Mouse (Mus musculus) liver, adult 2 months (tissue): ENCODE measurements at regions not wholly inside any gene's neighbourhood (a gene's known extent, or its start where the extent isn't known, plus 50 kb on each side); places are given as distances from the start of the nearest gene placed in this dataset.

Experiments used
- CTCF ChIP-seq: fragments of 200-500 bp; IDR thresholded peaks from 2 replicates; pipeline ENCODE4 v1.5.1; 2011; ENCODE audit warnings: low read depth, low read length, control low read depth
- POLR2A ChIP-seq: fragments of 200-500 bp; IDR thresholded peaks from 2 replicates; pipeline ENCODE4 v1.6.1; 2011; ENCODE audit warnings: low read length, control low read depth; ENCODE audit not compliant: insufficient read depth; ENCODE audit errors: extremely low read depth

- TF ChIP-seq POLR2A (no peak), CTCF (no peak)
Measured at GRCm38 (mm10) chr7:94283031-94283609, 1203.5 kb downstream of the Fam181b start.
